Mouse (Mus musculus) heart, embryonic 10.5 days (tissue): ENCODE measurements around the gene Syce1l. TPM values are rescaled to one million over a fixed set of nuclear protein-coding genes. Genes with fewer than 3 reads are reported as not detected.

Experiments
- DNase-seq: peaks from one replicate; pipeline ENCODE4 v3.0.0-alpha.2; 2017; ENCODE audit warnings: low spot score
- H3K27ac ChIP-seq: fragments of 300-500 bp; sonication (generic); 2 replicates; pipeline ENCODE4 v1.5.1; 2016; ENCODE audit warnings: mild to moderate bottlenecking
- H3K27me3 ChIP-seq: fragments of 300-500 bp; sonication (generic); 2 replicates; pipeline ENCODE4 v1.6.1; 2016; ENCODE audit warnings: mild to moderate bottlenecking; ENCODE audit not compliant: poor library complexity, insufficient read depth, severe bottlenecking
- H3K36me3 ChIP-seq: fragments of 300-500 bp; sonication (generic); 2 replicates; pipeline ENCODE4 v1.6.1; 2016; ENCODE audit warnings: mild to moderate bottlenecking, moderate library complexity
- H3K4me1 ChIP-seq: fragments of 300-500 bp; sonication (generic); 2 replicates; pipeline ENCODE4 v1.6.1; 2016; ENCODE audit warnings: mild to moderate bottlenecking
- H3K4me3 ChIP-seq: fragments of 300-500 bp; sonication (generic); 2 replicates; pipeline ENCODE4 v1.5.1; 2016; ENCODE audit warnings: mild to moderate bottlenecking, moderate library complexity
- H3K9me3 ChIP-seq: fragments of 300-500 bp; sonication (generic); 2 replicates; pipeline ENCODE4 v1.6.1; 2016; ENCODE audit warnings: mild to moderate bottlenecking, moderate library complexity
- WGBS: fragments of 180-500 bp; shearing (Covaris S2); methylation state at CpG from one replicate; pipeline ENCODE4 v1.1.7; 2016; 5-methylcytosine and 5-hydroxymethylcytosine counted together
- polyA plus RNA-seq: library from polyadenylated mRNA; unstranded; fragments of >200 nt; fragmentation: Nextera tagmentation; extraction: Ambion mirVana; gene quantifications from 2 replicates; pipeline ENCODE4 v1.2.1, GENCODE M21; 2016

Syce1l gene
- polyA plus RNA-seq, 1 experiment from 2014 or later = not detected

DNA sequence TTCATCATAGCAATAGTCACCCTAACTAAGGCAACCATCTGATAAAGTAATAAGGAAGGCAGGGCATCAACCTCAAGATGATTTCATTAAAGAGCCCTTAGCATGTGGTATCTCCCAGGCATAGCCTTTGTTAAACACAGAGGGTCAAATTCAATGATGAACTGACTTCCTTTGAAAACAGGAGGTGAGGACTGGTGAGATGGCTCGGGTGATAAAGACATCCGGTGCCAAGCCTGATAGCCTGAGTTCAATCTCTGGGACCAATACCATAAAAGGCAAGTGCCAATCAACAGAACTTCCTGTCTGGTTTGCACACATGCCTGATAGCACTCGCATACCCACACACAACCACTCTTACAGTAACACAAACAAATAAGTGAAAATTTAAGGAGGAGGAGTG, 36.3 kb downstream of the Syce1l start:
- WGBS = 51% methylated on average over 3 of the region's 3 CpGs
- no peak for DNase-seq
- Histone ChIP-seq H3K4me1 (no peaks in the 10 kb centered on the region), H3K4me3 (no peak overlapping the region), H3K36me3 (no peaks in the 10 kb centered on the region), H3K9me3 (no peaks in the 10 kb centered on the region), H3K27me3 (no peaks in the 10 kb centered on the region), H3K27ac (no peak overlapping the region)

DNA sequence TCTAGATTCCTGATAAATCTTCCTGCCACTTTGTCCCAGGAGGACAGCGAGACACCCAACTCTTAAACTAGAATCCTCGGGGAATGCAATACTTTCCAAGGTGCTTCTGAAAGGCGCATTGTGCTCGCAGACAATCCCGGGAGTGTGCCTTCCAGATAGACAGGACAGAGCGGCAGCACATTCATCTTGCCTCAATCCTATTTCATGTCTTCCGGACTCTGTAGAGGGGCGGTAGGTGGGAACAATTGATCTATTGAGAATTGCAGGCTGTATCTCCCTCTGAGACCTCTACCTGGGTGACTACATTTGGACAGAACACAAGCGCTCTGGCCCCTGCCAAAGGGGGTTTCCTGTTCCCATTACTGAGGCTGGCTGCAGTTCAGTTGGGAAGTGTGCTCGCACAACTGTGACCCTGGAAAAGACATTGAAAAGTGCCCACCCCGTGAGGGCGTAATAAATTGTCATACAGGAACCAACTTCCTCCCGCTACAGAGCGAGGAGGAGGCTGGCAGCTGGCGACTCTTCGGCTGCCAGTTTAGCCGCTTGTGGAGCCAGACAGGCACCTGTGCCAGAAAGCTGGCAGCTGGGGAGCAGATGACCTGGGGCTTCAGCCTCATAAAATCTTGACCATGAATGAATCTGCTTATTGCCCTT, 45.0 kb downstream of the Syce1l start:
- Histone ChIP-seq H3K27ac (no peak overlapping the region), H3K9me3 (no peaks in the 10 kb centered on the region), H3K4me3 (no peak overlapping the region), H3K4me1 (no peaks in the 10 kb centered on the region), H3K27me3 (no peaks in the 10 kb centered on the region), H3K36me3 (no peaks in the 10 kb centered on the region)
- DNase-seq = no peak
- 74% methylated on average over 17 of the region's 17 CpGs for WGBS

DNA sequence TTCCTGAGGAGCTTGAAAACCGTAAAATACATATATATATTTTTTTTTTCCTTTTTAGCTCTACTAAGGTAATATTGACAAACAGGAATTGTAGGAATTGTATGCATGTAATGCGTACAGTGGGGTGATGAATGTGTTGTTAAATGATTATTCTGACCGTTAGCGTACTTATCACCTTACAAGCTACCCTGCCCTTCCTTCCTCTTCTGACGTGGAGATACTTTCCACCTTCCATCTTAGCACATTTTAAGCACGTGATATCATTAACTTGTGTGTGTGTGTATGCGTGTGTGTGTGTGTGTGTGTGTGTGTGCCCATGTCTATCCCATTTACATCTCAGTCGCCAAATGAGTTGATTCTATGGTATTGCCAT, 45.5 kb downstream of the Syce1l start:
- H3K4me1 ChIP-seq = no peaks in the 10 kb centered on the region
- H3K27ac ChIP-seq = no peak overlapping the region
- no peaks in the 10 kb centered on the region for H3K27me3 ChIP-seq
- H3K9me3 ChIP-seq = no peaks in the 10 kb centered on the region
- WGBS = 81% methylated on average over 8 of the region's 8 CpGs
- no peak overlapping the region for H3K4me3 ChIP-seq
- DNase-seq = no peak
- no peaks in the 10 kb centered on the region for H3K36me3 ChIP-seq

DNA sequence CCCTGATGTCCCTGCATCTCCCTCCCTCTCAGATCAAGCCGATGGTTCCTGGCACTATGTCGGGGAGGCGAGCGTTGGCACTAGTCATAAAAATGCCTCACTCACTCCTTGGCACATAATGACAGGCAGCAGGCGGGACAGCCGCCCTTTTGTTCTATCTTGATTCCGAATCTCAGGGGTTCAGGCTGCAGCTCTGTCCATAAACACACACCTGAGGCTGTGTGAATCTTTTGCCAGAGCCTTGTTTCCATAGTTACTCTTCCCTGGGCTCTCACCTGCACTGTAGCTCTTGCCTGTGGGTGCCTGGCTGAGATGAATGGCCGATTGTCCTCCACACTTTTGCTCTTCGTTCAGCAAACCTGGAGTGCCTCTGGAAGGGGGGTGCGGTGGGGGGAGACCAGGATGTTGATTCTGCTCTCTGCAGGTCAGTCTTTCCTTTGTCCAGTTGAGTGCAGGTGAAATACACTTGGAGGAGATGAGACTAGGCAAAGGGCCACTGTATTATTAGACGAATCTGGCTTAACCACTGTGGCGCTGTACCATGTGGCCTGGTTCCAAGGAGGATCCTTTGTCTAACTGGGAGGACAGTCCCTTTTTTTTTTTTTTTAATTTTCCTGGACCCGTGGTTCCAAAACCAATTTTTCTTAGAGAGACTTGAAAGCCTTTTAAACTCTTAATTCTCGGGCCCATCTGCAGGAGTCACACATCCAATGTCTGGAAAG, 48.8 kb downstream of the Syce1l start:
- no peaks in the 10 kb centered on the region for H3K9me3 ChIP-seq
- DNase-seq = no peak
- no peak overlapping the region for H3K27ac ChIP-seq
- H3K36me3 ChIP-seq = no peaks in the 10 kb centered on the region
- WGBS = 80% methylated on average over 14 of the region's 14 CpGs
- no peaks in the 10 kb centered on the region for H3K4me1 ChIP-seq
- H3K4me3 ChIP-seq = no peak overlapping the region
- H3K27me3 ChIP-seq = no peaks in the 10 kb centered on the region

DNA sequence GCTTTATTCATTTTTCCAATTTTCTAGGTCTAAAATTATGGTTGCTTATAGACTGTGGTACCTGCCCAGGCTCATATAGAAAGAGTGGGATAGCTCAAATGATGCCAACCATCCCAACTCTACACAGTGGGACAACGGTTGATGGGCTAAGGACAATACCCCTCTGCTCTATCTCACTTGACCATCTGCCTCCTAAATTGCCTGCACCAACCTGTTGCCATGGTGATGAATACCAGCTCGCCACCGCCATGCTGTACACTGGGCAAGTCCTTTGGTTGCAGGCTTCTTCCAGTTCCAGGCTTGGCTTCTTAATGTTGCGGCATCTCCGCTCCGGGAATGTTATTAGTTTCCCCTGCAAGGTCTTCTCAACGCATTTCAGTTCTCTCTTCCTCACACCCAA, 62.0 kb downstream of the Syce1l start:
- Histone ChIP-seq H3K4me1 (no peaks in the 10 kb centered on the region), H3K9me3 (no peaks in the 10 kb centered on the region), H3K36me3 (no peaks in the 10 kb centered on the region), H3K4me3 (no peak overlapping the region), H3K27ac (no peak overlapping the region), H3K27me3 (no peaks in the 10 kb centered on the region)
- WGBS = 78% methylated on average over 7 of the region's 7 CpGs
- DNase-seq = no peak

Other genes starting within 250 kb of the Syce1l start
- 6.6 and 6.8 TPM in 2 replicates for gene Mon1b, start 7.6 kb upstream of the Syce1l start, polyA plus RNA-seq
- 1.2 and 5.2 TPM in 2 replicates for gene Adamts18, start 205.5 kb downstream of the Syce1l start, polyA plus RNA-seq